Mouse (Mus musculus) neural tube, embryonic 10.5 days (tissue): ENCODE measurements around the gene Gm4491.

Experiments
- DNase-seq: peaks from one replicate; pipeline ENCODE4 v3.0.0-alpha.2; 2017; ENCODE audit warnings: low spot score; ENCODE audit errors: extremely low spot score

Gm4491 gene

GRCm38 (mm10) chr14:57084180-57084668, 31.5 kb downstream of the Gm4491 start:
- DNase-seq: no peak

DNA sequence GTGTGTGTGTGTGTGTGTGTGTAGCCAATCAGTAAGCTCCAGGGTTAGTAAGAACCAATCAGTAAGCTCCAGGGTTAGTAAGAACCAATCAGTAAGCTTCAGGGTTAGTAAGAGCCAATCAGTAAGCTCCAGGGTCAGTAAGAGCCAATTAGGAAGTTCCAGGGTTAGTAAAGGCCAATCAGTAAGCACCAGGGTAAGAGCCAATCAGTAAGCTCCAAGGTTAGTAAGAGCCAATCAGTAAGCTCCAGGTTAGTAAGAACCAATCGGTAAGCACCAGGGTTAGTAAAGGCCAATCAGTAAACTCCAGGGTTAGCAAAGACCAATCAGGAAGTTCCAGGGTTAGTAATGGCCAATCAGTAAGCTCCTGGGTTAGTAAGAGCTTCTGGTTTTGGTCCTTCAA, 32.8 kb downstream of the Gm4491 start:
- no peak for DNase-seq

GRCm38 (mm10) chr14:57075537-57075936, 40.1 kb downstream of the Gm4491 start:
- DNase-seq: no peak

DNA sequence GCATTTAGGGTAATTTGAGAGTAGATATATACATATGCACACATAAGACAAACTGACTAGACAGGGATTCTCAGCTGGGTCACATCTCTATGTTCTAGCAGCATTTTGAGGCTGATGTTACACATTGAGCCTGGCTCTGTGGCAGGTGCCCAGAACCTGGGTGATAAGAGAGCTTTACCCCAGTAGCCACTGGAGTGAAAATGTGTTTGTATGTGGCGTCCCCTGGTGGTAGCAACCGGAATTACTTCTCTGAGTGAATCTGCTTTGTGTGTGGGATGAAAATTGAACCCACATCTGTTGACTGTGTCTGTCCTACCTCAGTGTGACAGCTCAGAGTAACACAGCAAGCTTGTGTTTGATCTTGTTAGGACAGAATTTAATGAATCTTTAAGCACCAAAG, 45.8 kb downstream of the Gm4491 start:
- peak; percentile 60 for DNase-seq

DNA sequence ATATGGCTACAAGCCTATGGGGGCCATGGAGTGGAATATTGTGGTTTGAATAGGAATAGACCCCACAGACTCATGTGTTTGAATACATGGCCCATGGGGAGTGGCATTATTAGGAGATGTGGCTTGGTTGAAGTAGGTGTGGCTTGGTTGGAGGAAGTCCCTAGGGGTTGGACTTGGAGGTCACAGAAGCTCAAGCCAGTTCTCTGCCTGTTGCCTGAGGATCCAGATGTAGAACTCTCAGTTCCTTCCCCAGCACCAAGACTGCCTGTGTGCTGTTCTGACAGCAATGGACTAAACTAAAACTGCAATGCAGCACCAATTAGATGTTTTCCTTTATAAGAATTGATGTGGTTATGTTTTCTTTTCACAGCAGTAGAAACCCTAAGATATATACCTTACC, 49.6 kb downstream of the Gm4491 start:
- DNase-seq: no peak
